Mouse (Mus musculus): ENCODE results near the gene Lysmd1.
A peak's percentile ranks its signal among the peaks of the same experiment; 100 is the strongest.
"Not testable (repeated sequence)": the region's sequence is repeated elsewhere in the genome, so short reads cannot be mapped to it uniquely, and the experiment has no call there.

Lysmd1 gene

GRCm38 (mm10) chr3:95133680-95134101 lies at the start of gene Lysmd1, which contains the start of gene Scnm1:
Gene Lysmd1, plus strand, starts transcription at chr3:95134088.
Gene Scnm1, minus strand, starts transcription at chr3:95134011.
- peak; percentile 96 for DNase-seq

DNA sequence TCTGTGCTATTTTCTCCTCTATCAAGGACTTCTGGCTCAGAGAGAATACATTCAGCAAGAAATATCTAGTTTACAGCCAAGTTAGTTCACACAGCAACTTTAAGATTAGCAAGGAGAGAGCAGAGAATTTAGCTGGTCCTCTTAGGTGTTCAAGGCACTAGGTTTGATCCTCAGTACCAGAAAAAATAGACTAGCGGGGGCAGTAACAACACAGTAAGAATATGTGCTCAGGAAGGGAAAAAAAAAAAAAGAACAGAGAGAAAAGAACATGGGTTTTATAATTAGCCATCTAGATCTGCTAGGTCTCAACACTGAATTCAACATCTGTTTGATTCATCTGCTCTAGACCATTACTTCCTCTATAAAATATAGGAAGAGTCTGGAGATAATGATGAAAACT lies 45.8 kb upstream of the Lysmd1 start:
- DNase-seq, result no peak

GRCm38 (mm10) chr3:95100854-95101253 lies 33.0 kb upstream of the Lysmd1 start:
- no peak for DNase-seq

- DNase-seq, result no peak
Observed at GRCm38 (mm10) chr3:95105121-95105520, 28.8 kb upstream of the Lysmd1 start.

DNA sequence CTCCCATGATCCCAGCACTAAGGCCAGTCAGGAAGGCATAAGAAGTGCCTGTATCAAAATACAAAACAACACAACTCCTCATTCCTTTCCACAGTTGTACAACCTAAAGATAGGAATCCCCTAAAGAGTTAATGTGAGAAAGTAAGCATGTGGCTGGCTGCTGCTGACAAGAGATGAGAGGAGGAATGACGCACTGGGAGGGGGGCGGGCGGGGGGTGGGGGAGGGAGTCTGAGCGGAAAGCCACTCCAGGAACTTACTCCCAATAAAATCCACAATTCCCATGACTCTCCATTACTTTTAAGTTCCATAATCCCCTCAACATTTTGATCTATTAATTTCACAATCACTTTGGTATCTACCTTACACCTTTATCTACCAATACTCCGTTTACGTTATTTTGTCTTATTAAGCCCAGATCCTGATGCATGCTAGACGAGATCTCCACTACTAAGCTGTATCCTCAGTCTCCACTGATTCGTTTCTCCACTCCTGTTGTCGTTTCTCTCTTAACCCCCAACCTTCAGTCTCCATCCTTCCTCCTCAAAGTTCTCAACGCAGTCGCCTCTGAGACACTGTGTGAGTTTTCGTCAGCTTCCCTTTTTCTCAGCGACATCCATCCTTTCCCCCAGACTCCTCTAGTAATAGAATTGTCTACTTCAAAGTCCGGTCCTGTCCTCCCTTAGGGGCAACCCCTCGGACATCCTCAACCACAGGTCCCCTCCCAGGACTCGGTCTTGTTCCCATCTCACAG lies 28.1 kb upstream of the Lysmd1 start:
- no peak for DNase-seq

- DNase-seq, result peak; percentile 98
Observed at GRCm38 (mm10) chr3:95106338-95107117, 27.4 kb upstream of the Lysmd1 start, which contains the start of gene Pip5k1a. Gene Pip5k1a, minus strand, starts transcription at chr3:95106930.

DNA sequence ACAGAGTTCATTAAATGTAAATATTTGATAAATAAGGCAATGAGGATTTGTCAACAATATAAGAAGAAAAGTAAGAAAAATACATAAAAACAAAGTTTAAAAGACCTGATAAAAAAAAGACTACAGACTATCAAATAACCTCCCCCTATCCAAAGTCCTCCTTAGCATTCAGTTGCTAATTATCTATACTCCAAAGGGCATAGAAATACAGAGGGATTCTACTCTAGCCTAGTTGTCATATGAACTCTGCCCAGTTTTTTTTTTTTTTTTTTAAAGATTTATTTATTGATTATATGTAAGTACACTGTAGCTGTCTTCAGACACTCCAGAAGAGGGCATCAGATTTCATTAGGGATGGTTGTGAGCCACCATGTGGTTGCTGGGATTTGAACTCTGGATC lies 26.6 kb upstream of the Lysmd1 start:
- DNase-seq, result not testable (repeated sequence)

GRCm38 (mm10) chr3:95107898-95108297 lies 26.0 kb upstream of the Lysmd1 start:
- no peak for DNase-seq

DNA sequence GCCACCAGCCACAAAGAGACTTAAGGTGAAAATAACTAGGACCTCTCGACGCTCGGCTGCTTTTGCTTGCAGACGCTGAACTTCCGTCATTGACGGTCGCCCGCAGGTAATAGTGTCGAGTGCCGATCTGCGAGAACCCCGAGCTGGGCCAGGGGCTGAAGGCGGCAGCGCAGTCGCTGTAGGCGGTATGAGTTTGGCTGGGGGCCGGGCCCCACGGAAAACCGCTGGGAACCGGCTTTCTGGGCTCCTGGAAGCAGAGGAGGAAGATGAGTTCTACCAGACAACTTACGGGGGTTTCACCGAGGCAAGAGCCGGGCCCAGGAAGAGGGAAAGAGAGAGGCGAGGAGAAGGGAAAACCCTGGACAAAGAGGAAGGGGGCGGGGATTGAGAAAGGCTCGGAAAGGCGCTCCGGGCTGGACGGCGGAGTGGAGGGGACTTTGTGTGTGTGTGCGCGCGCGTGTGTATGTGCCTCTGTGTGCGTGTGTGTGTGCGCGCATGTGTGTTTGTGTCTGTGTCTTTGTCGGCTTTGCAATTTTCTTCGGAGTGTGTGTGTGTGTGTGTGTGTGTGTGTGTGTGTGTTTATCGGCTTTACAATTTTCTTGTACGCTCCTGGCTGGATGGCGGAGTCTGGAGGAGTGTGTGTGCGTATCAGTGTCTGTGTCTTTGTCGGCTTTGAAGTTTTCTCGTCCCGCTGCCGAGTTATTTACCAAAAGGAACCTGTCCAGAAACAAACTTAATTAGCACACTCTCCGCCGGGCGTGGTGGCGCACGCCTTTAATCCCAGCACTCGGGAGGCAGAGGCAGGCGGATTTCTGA lies 22.8 kb upstream of the Lysmd1 start, which contains the start of gene Vps72:
TSS of gene Vps72 (plus strand) at position 112 of the 816 bp plus-strand sequence.
- peak; percentile 87 for DNase-seq

DNA sequence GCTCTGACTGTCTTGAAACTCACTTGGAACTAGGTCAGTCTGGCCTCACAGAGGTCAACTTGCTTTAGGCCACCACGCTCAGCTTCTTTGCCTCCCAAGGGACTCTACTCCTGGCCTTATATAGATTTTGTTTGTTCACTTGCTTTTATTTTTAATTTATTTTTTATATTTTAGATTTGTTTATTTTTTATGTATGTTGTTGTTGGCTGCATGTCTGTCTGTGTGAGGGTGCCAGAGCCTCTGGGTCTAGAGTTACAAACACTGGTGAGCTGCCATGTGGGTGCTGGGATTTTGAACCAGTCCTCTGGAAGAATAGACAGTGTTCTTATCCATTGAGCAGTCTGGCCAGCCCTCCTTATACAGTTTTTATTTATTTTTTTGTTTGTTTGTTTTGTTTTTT lies 21.1 kb upstream of the Lysmd1 start:
- no peak for DNase-seq

GRCm38 (mm10) chr3:95117751-95118150 lies 16.1 kb upstream of the Lysmd1 start:
- no peak for DNase-seq

DNA sequence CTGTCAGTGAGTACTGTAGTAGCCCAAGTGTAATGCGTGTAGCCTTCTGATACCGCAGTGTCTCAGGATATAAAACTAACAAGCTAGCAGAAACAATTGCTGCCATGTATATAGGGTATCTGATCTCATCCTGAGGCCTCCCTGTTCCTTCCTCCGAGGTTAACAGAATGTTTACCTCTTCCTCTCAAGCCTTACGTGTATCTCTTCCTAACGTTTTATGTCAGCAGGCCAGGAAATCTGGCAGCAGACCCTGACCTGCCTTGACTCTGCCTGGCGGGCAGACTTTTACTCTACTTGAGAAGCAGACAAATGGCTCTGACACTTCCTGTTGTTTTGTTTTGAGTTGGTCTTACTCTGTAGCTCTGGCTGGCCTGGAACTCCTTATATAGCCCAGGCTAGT lies 12.3 kb upstream of the Lysmd1 start:
- DNase-seq, result no peak

GRCm38 (mm10) chr3:95124246-95124645 lies 9.6 kb upstream of the Lysmd1 start, which contains the start of gene Tmod4:
Gene Tmod4, plus strand, starts transcription at chr3:95124476.
- DNase-seq, result no peak

GRCm38 (mm10) chr3:95124972-95125371 lies 8.9 kb upstream of the Lysmd1 start:
- no peak for DNase-seq

DNA sequence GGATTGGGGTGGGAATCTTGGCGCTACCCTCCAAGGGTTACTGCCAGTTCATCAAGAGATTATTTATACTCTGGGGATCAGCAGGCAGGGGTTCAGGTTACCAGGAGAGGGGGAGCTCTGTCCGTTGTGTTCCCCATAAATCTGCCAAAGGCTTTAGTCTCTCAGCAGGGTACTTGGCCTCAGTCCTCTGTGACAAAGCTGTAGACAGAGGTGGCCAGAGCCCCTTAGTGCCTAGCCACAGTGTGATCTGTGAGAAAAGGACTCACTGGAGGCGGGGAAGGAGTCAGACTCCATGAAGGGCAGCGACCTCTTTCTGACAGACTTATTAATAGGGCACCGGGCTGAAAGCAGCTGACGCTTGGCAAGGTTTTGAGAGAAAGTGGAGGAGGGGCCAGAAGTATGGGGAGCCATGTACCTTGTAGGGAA lies 4.6 kb upstream of the Lysmd1 start:
- DNase-seq, result peak; percentile 82

GRCm38 (mm10) chr3:95130081-95130480 lies 3.8 kb upstream of the Lysmd1 start:
- DNase-seq, result no peak

DNA sequence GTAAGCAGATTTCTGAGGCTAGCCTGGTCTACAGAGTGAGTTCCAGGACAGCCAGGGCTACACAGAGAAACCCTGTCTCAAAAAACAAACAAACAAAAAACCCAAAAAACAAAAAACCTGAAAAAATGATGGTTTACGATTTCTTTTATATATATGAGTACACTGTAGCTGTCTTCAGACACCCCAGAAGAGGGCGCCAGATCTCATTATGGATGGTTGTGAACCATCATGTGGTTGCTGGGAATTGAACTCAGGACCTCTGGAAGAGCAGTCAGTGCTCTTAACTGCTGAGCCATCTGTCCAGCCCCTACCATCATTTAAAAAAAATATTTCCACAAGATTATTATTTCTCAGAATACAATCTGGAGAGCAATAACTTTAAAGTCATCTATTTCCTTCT lies 1.5 kb upstream of the Lysmd1 start:
- DNase-seq, result not testable (repeated sequence)

DNA sequence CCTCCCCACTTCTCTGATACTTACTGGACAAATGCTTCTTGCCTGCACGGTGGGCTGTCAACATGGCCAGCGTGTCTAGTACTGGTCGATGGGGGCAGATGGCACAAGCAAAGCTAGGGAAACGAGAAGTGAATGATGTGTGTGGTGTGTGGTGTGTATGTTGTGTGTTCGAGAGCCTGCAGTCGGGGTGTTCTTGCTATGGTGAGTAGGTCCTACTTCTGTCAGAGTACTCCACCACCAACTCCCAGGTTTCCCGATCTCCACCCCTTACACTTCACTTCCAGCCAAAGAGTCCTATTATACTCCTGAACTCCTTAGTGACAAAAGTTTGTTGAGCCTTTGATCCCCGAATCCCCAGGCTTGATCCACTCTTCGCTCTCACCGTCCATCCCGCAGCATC lies 712 bp upstream of the Lysmd1 start:
- DNase-seq, result no peak

- DNase-seq, result not testable (repeated sequence)
Observed at GRCm38 (mm10) chr3:95134133-95134532, 245 bp downstream of the Lysmd1 start.

GRCm38 (mm10) chr3:95135023-95135422 lies 1.1 kb downstream of the Lysmd1 start:
- DNase-seq, result peak; percentile 74

DNA sequence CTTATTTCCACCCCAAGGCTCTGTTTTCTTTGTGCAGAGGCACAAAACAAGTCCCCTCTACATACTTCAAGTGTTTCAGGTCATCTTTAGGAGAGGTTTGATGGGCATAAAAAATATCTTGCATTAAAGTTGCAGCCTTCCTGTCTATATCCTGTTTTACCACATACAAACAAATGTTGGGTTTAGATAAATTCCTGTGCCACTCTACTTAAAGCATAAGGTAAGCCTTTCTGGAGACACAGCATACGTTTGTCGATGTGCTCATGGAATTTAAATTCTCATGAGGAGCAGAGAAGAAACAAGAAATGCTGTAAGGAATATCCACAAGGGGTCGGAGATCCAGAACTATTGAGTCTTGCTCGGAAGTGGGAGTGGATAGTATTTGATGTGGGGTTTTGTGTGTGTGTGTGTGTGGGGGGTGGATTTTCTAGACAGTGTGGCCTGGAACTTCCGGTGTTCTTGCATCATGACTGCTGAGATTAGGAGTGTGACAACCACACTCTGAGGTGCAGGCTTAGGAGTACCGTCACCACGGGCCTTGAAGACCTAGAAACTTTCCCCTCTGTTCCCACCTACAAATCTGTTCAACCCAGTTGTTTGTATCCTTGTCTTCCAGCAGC lies 1.7 kb downstream of the Lysmd1 start:
- DNase-seq, result no peak

GRCm38 (mm10) chr3:95136336-95136735 lies 2.4 kb downstream of the Lysmd1 start:
- DNase-seq, result no peak
